Mouse (Mus musculus): ENCODE data around the gene Nupr1.

GRCm38 (mm10) chr7:126670152-126670551, 39.5 kb upstream of the Nupr1 start:
- TF ChIP-seq POLR2A (IDR thresholded peaks at IDR 0.05; ENCODE audit: low read depth, low read length) (no peak), CTCF (conservative IDR thresholded peaks at IDR 0.05; ENCODE audit: insufficient read depth, insufficient read length, low read depth, low read length) (no peak)

Data from kidney, adult 2 months (tissue).